Mouse (Mus musculus) adrenal gland, postnatal 36 days (tissue): ENCODE results near the gene Ktn1. TPM values are rescaled to one million over a fixed set of nuclear protein-coding genes. Genes with fewer than 3 reads are reported as not detected.

Experiments
- DNase-seq, 2 experiments: peaks; one replicate each; pipeline ENCODE4 v3.0.0; 2021; ENCODE audit warnings: mixed read lengths in 1 of 2
- long read RNA-seq, 2 experiments: library from polyadenylated mRNA; stranded (forward); transcript quantifications; one replicate each; pipeline ENCODE4 v2.0.0; 2021; ENCODE audit warnings: borderline sequencing depth in 2 of 2
- total RNA-seq, 2 experiments: library from RNA; stranded (reverse); gene quantifications; 2 replicates each; pipeline ENCODE4 v1.2.3; 2021

Gene Ktn1
- 10 to 100 TPM; 58.5 to 63.3 TPM for total RNA-seq
- long read RNA-seq, experiment 1, partial matches to known transcripts: 18 of 46 reads
- long read RNA-seq, experiment 1, other reads (novel, unspliced or antisense): 27 of 46 reads
- long read RNA-seq, experiment 2, partial matches to known transcripts: 1 of 7 reads
- long read RNA-seq, experiment 2, other reads (novel, unspliced or antisense): 6 of 7 reads

GRCm38 (mm10) chr14:47648218-47648617 is at the start of gene Ktn1:
Ktn1 (plus strand) TSS chr14:47648448.
- DNase-seq: no peak

- no peak for DNase-seq
Observed at GRCm38 (mm10) chr14:47613254-47613653, 35.0 kb upstream of the Ktn1 start.

- DNase-seq: no peak
Observed at GRCm38 (mm10) chr14:47618891-47619290, 29.4 kb upstream of the Ktn1 start.

- no peak for DNase-seq
Observed at GRCm38 (mm10) chr14:47621901-47622300, 26.3 kb upstream of the Ktn1 start.

GRCm38 (mm10) chr14:47624837-47625236 is 23.4 kb upstream of the Ktn1 start:
- DNase-seq: no peak

GRCm38 (mm10) chr14:47626143-47626542 is 22.1 kb upstream of the Ktn1 start:
- DNase-seq: no peak

GRCm38 (mm10) chr14:47626812-47627211 is 21.4 kb upstream of the Ktn1 start:
- no peak for DNase-seq

GRCm38 (mm10) chr14:47627360-47627759 is 20.9 kb upstream of the Ktn1 start:
- no peak for DNase-seq

GRCm38 (mm10) chr14:47632419-47632818 is 15.8 kb upstream of the Ktn1 start:
- DNase-seq: no peak

- peak; percentile 46 to 51 for DNase-seq
Observed at GRCm38 (mm10) chr14:47634410-47634809, 13.8 kb upstream of the Ktn1 start.

GRCm38 (mm10) chr14:47634846-47635245 is 13.4 kb upstream of the Ktn1 start:
- no peak for DNase-seq

- no peak for DNase-seq
Observed at GRCm38 (mm10) chr14:47638316-47638895, 9.8 kb upstream of the Ktn1 start.

- no peak for DNase-seq
Observed at GRCm38 (mm10) chr14:47645620-47646019, 2.6 kb upstream of the Ktn1 start.

GRCm38 (mm10) chr14:47646246-47646645 is 2.0 kb upstream of the Ktn1 start:
- DNase-seq: peak; percentile 50 to 62

GRCm38 (mm10) chr14:47646696-47647516 is 1.3 kb upstream of the Ktn1 start:
- DNase-seq: no peak

GRCm38 (mm10) chr14:47648706-47649630 is 720 bp downstream of the Ktn1 start:
- DNase-seq: peak; percentile 90 to 94

GRCm38 (mm10) chr14:47649631-47650337 is 1.5 kb downstream of the Ktn1 start:
- DNase-seq: peak; percentile 72 to 80

- DNase-seq: no peak
Observed at GRCm38 (mm10) chr14:47650338-47650720, 2.1 kb downstream of the Ktn1 start.

- no peak for DNase-seq
Observed at GRCm38 (mm10) chr14:47651272-47651671, 3.0 kb downstream of the Ktn1 start.

GRCm38 (mm10) chr14:47655444-47655843 is 7.2 kb downstream of the Ktn1 start:
- no peak for DNase-seq

- no peak for DNase-seq
Observed at GRCm38 (mm10) chr14:47663844-47664469, 15.7 kb downstream of the Ktn1 start.
